Mouse (Mus musculus): Measurements from ENCODE around the gene Ctnnd2. TPM values are rescaled to one million over a fixed set of nuclear protein-coding genes. Genes with fewer than 3 reads are reported as not detected.

Gene Ctnnd2
- polyA plus RNA-seq, 1 experiment from 2014 or later: 0.16 TPM

GRCm38 (mm10) chr15:30550956-30551355 lies 378.6 kb downstream of the Ctnnd2 start:
- H3K27ac ChIP-seq: no peak overlapping the region

GRCm38 (mm10) chr15:30553910-30554406 lies 381.6 kb downstream of the Ctnnd2 start:
- no peaks in the 10 kb centered on the region for H3K27me3 ChIP-seq
- no peak overlapping the region for H3K9ac ChIP-seq
- WGBS (ENCODE audit: insufficient replicate concordance): 78% methylated on average over 2 of the region's 2 CpGs
- ATAC-seq (ENCODE audit: low read depth): no peak
- H3K36me3 ChIP-seq: no peaks in the 10 kb centered on the region
- no peaks in the 10 kb centered on the region for H3K9me3 ChIP-seq (replicated peaks)
- no peak overlapping the region for H3K27ac ChIP-seq
- no peaks in the 10 kb centered on the region for H3K4me1 ChIP-seq (replicated peaks)
- DNase-seq: no peak
- H3K4me3 ChIP-seq (replicated peaks): no peak overlapping the region
- no peak overlapping the region for H3K4me2 ChIP-seq

More at GRCm38 (mm10) chr15:30550956-30551355, 378.6 kb downstream of the Ctnnd2 start:
- Histone ChIP-seq H3K27me3 (no peaks in the 10 kb centered on the region), H3K4me1 (replicated peaks) (no peaks in the 10 kb centered on the region), H3K4me3 (replicated peaks) (no peak overlapping the region), H3K9ac (no peak overlapping the region), H3K9me3 (replicated peaks) (no peaks in the 10 kb centered on the region), H3K36me3 (no peaks in the 10 kb centered on the region), H3K4me2 (no peak overlapping the region)
- WGBS (ENCODE audit: insufficient replicate concordance): 73% methylated on average over 12 of the region's 12 CpGs
- no peak for ATAC-seq (ENCODE audit: low read depth)
- DNase-seq: no peak

- Histone ChIP-seq H3K9ac (no peak overlapping the region), H3K27me3 (no peaks in the 10 kb centered on the region), H3K4me1 (replicated peaks) (no peaks in the 10 kb centered on the region), H3K4me3 (replicated peaks) (no peak overlapping the region), H3K9me3 (replicated peaks) (no peaks in the 10 kb centered on the region), H3K36me3 (no peaks in the 10 kb centered on the region), H3K27ac (no peak overlapping the region), H3K4me2 (no peak overlapping the region)
- DNase-seq (no peak), ATAC-seq (ENCODE audit: low read depth) (no peak)
- 74% methylated on average over 2 of the region's 2 CpGs for WGBS (ENCODE audit: insufficient replicate concordance)
These were observed 383.4 kb downstream of the Ctnnd2 start for GRCm38 (mm10) chr15:30555787-30556186.

GRCm38 (mm10) chr15:30562375-30562774 lies 390.0 kb downstream of the Ctnnd2 start:
- ATAC-seq (ENCODE audit: low read depth) (no peak), DNase-seq (no peak)
- no peak overlapping the region for H3K9ac ChIP-seq
- no peaks in the 10 kb centered on the region for H3K36me3 ChIP-seq
- H3K4me2 ChIP-seq: no peak overlapping the region
- 71% methylated on average over 5 of the region's 5 CpGs for WGBS (ENCODE audit: insufficient replicate concordance)
- H3K27me3 ChIP-seq: no peaks in the 10 kb centered on the region
- no peak overlapping the region for H3K27ac ChIP-seq
- no peaks in the 10 kb centered on the region for H3K4me1 ChIP-seq (replicated peaks)
- H3K9me3 ChIP-seq (replicated peaks): no peaks in the 10 kb centered on the region
- H3K4me3 ChIP-seq (replicated peaks): no peak overlapping the region

GRCm38 (mm10) chr15:30564594-30564993 lies 392.2 kb downstream of the Ctnnd2 start:
- H3K27ac ChIP-seq: no peak overlapping the region
- no peak overlapping the region for H3K4me2 ChIP-seq
- no peaks in the 10 kb centered on the region for H3K9me3 ChIP-seq (replicated peaks)
- WGBS (ENCODE audit: insufficient replicate concordance): 57% methylated on average over 2 of the region's 2 CpGs
- no peaks in the 10 kb centered on the region for H3K36me3 ChIP-seq
- no peak overlapping the region for H3K4me3 ChIP-seq (replicated peaks)
- no peaks in the 10 kb centered on the region for H3K4me1 ChIP-seq (replicated peaks)
- no peak for ATAC-seq (ENCODE audit: low read depth)
- H3K9ac ChIP-seq: no peak overlapping the region
- no peak for DNase-seq
- no peaks in the 10 kb centered on the region for H3K27me3 ChIP-seq

GRCm38 (mm10) chr15:30570254-30570800 lies 397.9 kb downstream of the Ctnnd2 start:
- 60% methylated on average over 8 of the region's 8 CpGs for WGBS (ENCODE audit: insufficient replicate concordance)
- Histone ChIP-seq H3K4me2 (no peak overlapping the region), H3K27ac (no peak overlapping the region), H3K4me3 (replicated peaks) (no peak overlapping the region), H3K9me3 (replicated peaks) (no peaks in the 10 kb centered on the region), H3K27me3 (no peaks in the 10 kb centered on the region), H3K36me3 (no peaks in the 10 kb centered on the region), H3K4me1 (replicated peaks) (no peaks in the 10 kb centered on the region), H3K9ac (no peak overlapping the region)
- no peak for DNase-seq
- ATAC-seq (ENCODE audit: low read depth): no peak

- no peak overlapping the region for H3K4me2 ChIP-seq
- WGBS (ENCODE audit: insufficient replicate concordance): 69% methylated on average over 5 of the region's 5 CpGs
- H3K4me1 ChIP-seq (replicated peaks): no peaks in the 10 kb centered on the region
- no peak overlapping the region for H3K27ac ChIP-seq
- no peaks in the 10 kb centered on the region for H3K27me3 ChIP-seq
- no peaks in the 10 kb centered on the region for H3K9me3 ChIP-seq (replicated peaks)
- no peak overlapping the region for H3K9ac ChIP-seq
- ATAC-seq (ENCODE audit: low read depth) (no peak), DNase-seq (no peak)
- no peak overlapping the region for H3K4me3 ChIP-seq (replicated peaks)
- no peaks in the 10 kb centered on the region for H3K36me3 ChIP-seq
These were observed 415.1 kb downstream of the Ctnnd2 start for GRCm38 (mm10) chr15:30587446-30587845.

GRCm38 (mm10) chr15:30590865-30591264 lies 418.5 kb downstream of the Ctnnd2 start:
- WGBS (ENCODE audit: insufficient replicate concordance): 68% methylated on average over 6 of the region's 6 CpGs
- no peak overlapping the region for H3K9ac ChIP-seq
- H3K27me3 ChIP-seq: no peaks in the 10 kb centered on the region
- DNase-seq: no peak
- H3K36me3 ChIP-seq: no peaks in the 10 kb centered on the region
- H3K9me3 ChIP-seq (replicated peaks): no peaks in the 10 kb centered on the region
- no peaks in the 10 kb centered on the region for H3K4me1 ChIP-seq (replicated peaks)
- no peak overlapping the region for H3K27ac ChIP-seq
- ATAC-seq (ENCODE audit: low read depth): no peak
- no peak overlapping the region for H3K4me2 ChIP-seq
- no peak overlapping the region for H3K4me3 ChIP-seq (replicated peaks)

- no peak for ATAC-seq (ENCODE audit: low read depth)
- no peaks in the 10 kb centered on the region for H3K9me3 ChIP-seq (replicated peaks)
- no peaks in the 10 kb centered on the region for H3K27me3 ChIP-seq
- WGBS (ENCODE audit: insufficient replicate concordance): 51% methylated on average over 1 of the region's 1 CpGs
- DNase-seq: no peak
- no peaks in the 10 kb centered on the region for H3K36me3 ChIP-seq
- no peak overlapping the region for H3K4me2 ChIP-seq
- no peaks in the 10 kb centered on the region for H3K4me1 ChIP-seq (replicated peaks)
- H3K9ac ChIP-seq: no peak overlapping the region
- no peak overlapping the region for H3K4me3 ChIP-seq (replicated peaks)
- no peak overlapping the region for H3K27ac ChIP-seq
These were observed 423.1 kb downstream of the Ctnnd2 start for GRCm38 (mm10) chr15:30595507-30595906.

- H3K9ac ChIP-seq: no peak overlapping the region
- no peak overlapping the region for H3K4me3 ChIP-seq (replicated peaks)
- H3K36me3 ChIP-seq: no peaks in the 10 kb centered on the region
- DNase-seq (no peak), ATAC-seq (ENCODE audit: low read depth) (0 out of 2 replicates have a peak, but pooled peaks have one; percentile 51)
- no peaks in the 10 kb centered on the region for H3K27me3 ChIP-seq
- 19% methylated on average over 7 of the region's 7 CpGs for WGBS (ENCODE audit: insufficient replicate concordance)
- no peaks in the 10 kb centered on the region for H3K4me1 ChIP-seq (replicated peaks)
- no peak overlapping the region for H3K4me2 ChIP-seq
- H3K27ac ChIP-seq: no peak overlapping the region
- no peaks in the 10 kb centered on the region for H3K9me3 ChIP-seq (replicated peaks)
These were observed 438.2 kb downstream of the Ctnnd2 start for GRCm38 (mm10) chr15:30610613-30611012.

- no peak for ATAC-seq (ENCODE audit: low read depth)
- H3K4me2 ChIP-seq: no peak overlapping the region
- WGBS (ENCODE audit: insufficient replicate concordance): 56% methylated on average over 7 of the region's 7 CpGs
- H3K27ac ChIP-seq: no peak overlapping the region
- no peaks in the 10 kb centered on the region for H3K36me3 ChIP-seq
- H3K27me3 ChIP-seq: no peaks in the 10 kb centered on the region
- DNase-seq: no peak
- no peak overlapping the region for H3K9ac ChIP-seq
- H3K4me1 ChIP-seq (replicated peaks): no peaks in the 10 kb centered on the region
- H3K4me3 ChIP-seq (replicated peaks): no peak overlapping the region
- no peaks in the 10 kb centered on the region for H3K9me3 ChIP-seq (replicated peaks)
These were observed 443.1 kb downstream of the Ctnnd2 start for GRCm38 (mm10) chr15:30615451-30615850.

- Histone ChIP-seq H3K9ac (no peak overlapping the region), H3K27ac (no peak overlapping the region), H3K4me3 (replicated peaks) (no peak overlapping the region), H3K9me3 (replicated peaks) (no peaks in the 10 kb centered on the region), H3K27me3 (no peaks in the 10 kb centered on the region), H3K4me2 (no peak overlapping the region), H3K36me3 (no peaks in the 10 kb centered on the region), H3K4me1 (replicated peaks) (no peaks in the 10 kb centered on the region)
- ATAC-seq (ENCODE audit: low read depth) (no peak), DNase-seq (no peak)
- 43% methylated on average over 3 of the region's 3 CpGs for WGBS (ENCODE audit: insufficient replicate concordance)
These were observed 444.5 kb downstream of the Ctnnd2 start for GRCm38 (mm10) chr15:30616861-30617260.

Data from liver, embryonic 13.5 days (tissue).